In the genomic region with DNA sequence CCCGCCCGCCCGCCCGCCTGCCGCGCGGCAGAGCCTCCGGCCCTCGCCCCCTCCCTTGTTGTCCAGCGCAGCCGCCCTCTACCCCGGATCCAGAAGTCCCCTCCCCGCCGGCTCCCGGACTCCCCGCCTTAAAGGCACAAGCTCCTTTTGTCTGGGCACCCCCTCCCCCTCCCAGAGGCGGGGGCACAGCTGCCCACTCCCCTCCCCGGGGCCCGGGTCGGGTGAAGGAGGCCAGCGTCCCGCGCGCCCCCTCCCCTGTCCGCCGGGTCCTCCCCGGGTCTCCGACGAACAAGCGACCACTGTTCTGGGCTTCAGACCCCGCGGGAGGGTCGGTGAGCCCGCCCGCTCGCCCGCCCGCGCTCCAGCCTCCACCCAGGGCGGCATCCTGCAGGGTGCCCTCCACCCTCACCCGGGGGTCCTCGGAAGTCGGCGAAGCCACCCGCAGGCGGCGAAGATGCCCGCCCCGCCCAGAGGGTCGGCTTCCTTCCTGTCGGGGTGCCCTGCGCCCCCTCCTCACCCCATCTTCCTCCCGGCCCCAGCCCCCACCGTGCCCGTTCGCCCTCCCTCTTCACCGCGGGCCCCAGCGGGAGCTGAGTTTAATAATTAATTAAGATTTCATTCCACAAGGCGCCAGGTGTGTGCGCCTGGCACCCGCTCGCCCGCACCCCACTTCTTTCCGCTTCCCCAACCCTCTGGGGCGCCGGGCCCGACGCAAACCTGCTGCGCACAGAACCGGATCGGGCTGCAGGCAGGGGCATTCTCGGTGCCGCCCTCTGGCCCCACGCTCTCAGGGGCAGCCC, we compare ENCODE assay signal across 7 mouse cellular contexts. TPM values are rescaled to one million over a fixed set of nuclear protein-coding genes. Genes with fewer than 3 reads are reported as not detected.
A peak's percentile ranks its signal among the peaks of the same experiment; 100 is the strongest.
DNase-seq lines count a peak whose midpoint lies in the region; ATAC-seq lines count a peak whose summit lies in the region.

Gene Adcy6, minus strand, starts transcription at position 746 of the 800 bp plus-strand sequence.

- peak within 1 kb of the TSS; percentile 92 for H3K4me2 ChIP-seq in embryonic facial prominence, embryonic 11.5 days (ENCODE audit: low read depth, low read length)
- peak within 1 kb of the TSS; percentile 81 for H3K4me2 ChIP-seq in intestine, embryonic 16.5 days (ENCODE audit: low read depth, low read length)

- H3K4me3 ChIP-seq in embryonic facial prominence, embryonic 11.5 days (ENCODE audit: low read depth, low read length): peak within 1 kb of the TSS; percentile 87
- H3K4me3 ChIP-seq in intestine, embryonic 16.5 days (ENCODE audit: low read length): peak within 1 kb of the TSS; percentile 79

- peak within 1 kb of the TSS; percentile 71 for H3K27ac ChIP-seq in embryonic facial prominence, embryonic 11.5 days (replicated peaks; ENCODE audit: low read depth, low read length)
- H3K27ac ChIP-seq in intestine, embryonic 16.5 days (ENCODE audit: low read length): peak within 1 kb of the TSS; percentile 94

- intact Hi-C loops in left cerebral cortex, postnatal 36 days (cut with DNase I): no loop called here

- under 1% methylated on average over 57 of the region's 75 CpGs for WGBS in embryonic facial prominence, embryonic 11.5 days
- WGBS in intestine, embryonic 16.5 days: under 1% methylated on average over 55 of the region's 75 CpGs

- H3K27me3 ChIP-seq in embryonic facial prominence, embryonic 11.5 days (ENCODE audit: control insufficient read depth, insufficient read depth, low read length): no peaks in the 10 kb centered on the region
- no peaks in the 10 kb centered on the region for H3K27me3 ChIP-seq in intestine, embryonic 16.5 days (replicated peaks; ENCODE audit: control insufficient read depth, insufficient read depth, low read length)

- DNase-seq in adrenal gland, postnatal 36 days: peak; percentile 84 to 89
- DNase-seq in embryonic facial prominence, embryonic 11.5 days (ENCODE audit: low spot score): peak; percentile 90
- no peak for DNase-seq in gonadal fat pad, adult 2 months (ENCODE audit: low read depth)
- peak; percentile 66 to 80 for DNase-seq in left cerebral cortex, postnatal 36 days (ENCODE audit: low spot score in 2 of 2)
- DNase-seq in mesoderm, embryonic 11.5 days (ENCODE audit: low read depth, low spot score): peak; percentile 84
- peak; percentile 80 for DNase-seq in right cerebral cortex, postnatal 4 days

- no peaks in the 10 kb centered on the region for H3K36me3 ChIP-seq in embryonic facial prominence, embryonic 11.5 days (replicated peaks; ENCODE audit: control insufficient read depth, insufficient read depth, low read depth, low read length)
- H3K36me3 ChIP-seq in intestine, embryonic 16.5 days (ENCODE audit: control insufficient read depth, insufficient read depth, low read length): no peaks in the 10 kb centered on the region

- ATAC-seq in embryonic facial prominence, embryonic 11.5 days (replicated peaks; ENCODE audit: insufficient number of reproducible peaks, low FRiP score, low TSS enrichment, low read depth): peak; percentile 84
- peak; percentile 83 for ATAC-seq in intestine, embryonic 16.5 days

- peak within 1 kb of the TSS; percentile 90 for H3K9ac ChIP-seq in embryonic facial prominence, embryonic 11.5 days (replicated peaks; ENCODE audit: low read length)
- H3K9ac ChIP-seq in intestine, embryonic 16.5 days (ENCODE audit: low read depth, low read length): peak within 1 kb of the TSS; percentile 90

- H3K9me3 ChIP-seq in embryonic facial prominence, embryonic 11.5 days (replicated peaks; ENCODE audit: control insufficient read depth, low read length): no peaks in the 10 kb centered on the region
- no peaks in the 10 kb centered on the region for H3K9me3 ChIP-seq in intestine, embryonic 16.5 days (ENCODE audit: control insufficient read depth, low read length)

- peaks cover 2% of the 10 kb centered on the region; the same call in 1 of the 2 replicates for H3K4me1 ChIP-seq in embryonic facial prominence, embryonic 11.5 days (ENCODE audit: control insufficient read depth, insufficient read depth, low read length)
- peaks cover 29% of the 10 kb centered on the region for H3K4me1 ChIP-seq in intestine, embryonic 16.5 days (ENCODE audit: control insufficient read depth, insufficient read depth, low read length)

RNA-seq across cellular contexts. Expression of gene Adcy6, which starts in this region (rescaled TPM):
- total RNA-seq in adrenal gland, postnatal 36 days (2021): 10 to 100 TPM; 43.8 to 62.6 TPM
- polyA plus RNA-seq in embryonic facial prominence, embryonic 11.5 days (2014; fragmentation: Nextera tagmentation; extraction: Ambion mirVana): 8.4 and 10.4 TPM in 2 replicates
- 84.8 and 91.2 TPM in 2 replicates for polyA plus RNA-seq in gonadal fat pad, adult 2 months (2012; rRNA removed)
- polyA plus RNA-seq in intestine, embryonic 16.5 days (2015; fragmentation: Nextera tagmentation; extraction: Ambion mirVana): 17.1 and 18.8 TPM in 2 replicates
- total RNA-seq in left cerebral cortex, postnatal 36 days (2021): 10 to 100 TPM; 41.5 to 58.4 TPM
